Mouse (Mus musculus) C2C12 (cell line): Measurements from ENCODE around the gene Slc28a2. TPM values are rescaled to one million over a fixed set of nuclear protein-coding genes. Genes with fewer than 3 reads are reported as not detected.
"Not testable (repeated sequence)": the region's sequence is repeated elsewhere in the genome, so short reads cannot be mapped to it uniquely, and the experiment has no call there.

ENCODE experiments used
- H3K27me3 ChIP-seq: one replicate; pipeline ENCODE4 v1.6.1; 2011; ENCODE audit not compliant: control insufficient read depth, insufficient read depth, insufficient read length
- H3K36me3 ChIP-seq: one replicate; pipeline ENCODE4 v1.6.1; 2011; ENCODE audit not compliant: control insufficient read depth, insufficient read depth
- H3K4me3 ChIP-seq: one replicate; pipeline ENCODE4 v1.5.1; 2011; ENCODE audit warnings: mild to moderate bottlenecking, control low read depth; ENCODE audit not compliant: poor library complexity, insufficient read depth, severe bottlenecking
- H3K79me2 ChIP-seq: one replicate; pipeline ENCODE4 v1.6.1; 2011; ENCODE audit not compliant: control insufficient read depth, insufficient read depth
- H3K79me3 ChIP-seq: one replicate; pipeline ENCODE4 v1.6.1; 2011; ENCODE audit warnings: low read depth, control low read depth
- H3ac ChIP-seq: one replicate; pipeline ENCODE3; 2011; ENCODE audit warnings: low read depth; ENCODE audit not compliant: control insufficient read depth, insufficient read length
- CEBPB ChIP-seq: IDR thresholded peaks from one replicate; pipeline ENCODE4 v1.6.1; 2011; ENCODE audit warnings: low read depth, mild to moderate bottlenecking, control low read depth, moderate library complexity
- CTCF ChIP-seq: IDR thresholded peaks from one replicate; pipeline ENCODE4 v1.5.1; 2011; ENCODE audit not compliant: control insufficient read depth, insufficient read depth, insufficient read length
- FOSL1 ChIP-seq: IDR thresholded peaks from one replicate; pipeline ENCODE4 v1.8.0; 2011; ENCODE audit warnings: mild to moderate bottlenecking, low read length; ENCODE audit not compliant: poor library complexity, insufficient read depth, severe bottlenecking
- MAX ChIP-seq: IDR thresholded peaks from one replicate; pipeline ENCODE4 v1.6.1; 2011; ENCODE audit warnings: mild to moderate bottlenecking, control low read depth
- MYOD1 ChIP-seq: IDR thresholded peaks from one replicate; pipeline ENCODE4 v1.6.1; 2011; ENCODE audit warnings: low read depth; ENCODE audit not compliant: control insufficient read depth, insufficient read length
- MYOG ChIP-seq: IDR thresholded peaks from one replicate; pipeline ENCODE4 v1.6.1; 2011; ENCODE audit not compliant: control insufficient read depth, insufficient read length; ENCODE audit errors: extremely low read depth
- USF1 ChIP-seq: IDR thresholded peaks from one replicate; pipeline ENCODE4 v1.6.1; 2011; ENCODE audit warnings: low read depth, mild to moderate bottlenecking, control low read depth, moderate library complexity
- long read RNA-seq, 2 experiments: library from polyadenylated mRNA; unstranded; transcript quantifications; one replicate each; pipeline ENCODE4 v2.0.0; 2019 to 2020
- polyA plus RNA-seq: library from polyadenylated mRNA; unstranded; fragments of >200 nt; fragmentation: generic; extraction: Trizol; gene quantifications from one replicate; pipeline ENCODE4 v1.2.1, GENCODE M21; 2012; ENCODE audit warnings: missing spikeins

Gene Slc28a2
- polyA plus RNA-seq: 0.01 TPM
- long read RNA-seq, experiment 1: 0 reads
- long read RNA-seq, experiment 2: 0 reads

DNA sequence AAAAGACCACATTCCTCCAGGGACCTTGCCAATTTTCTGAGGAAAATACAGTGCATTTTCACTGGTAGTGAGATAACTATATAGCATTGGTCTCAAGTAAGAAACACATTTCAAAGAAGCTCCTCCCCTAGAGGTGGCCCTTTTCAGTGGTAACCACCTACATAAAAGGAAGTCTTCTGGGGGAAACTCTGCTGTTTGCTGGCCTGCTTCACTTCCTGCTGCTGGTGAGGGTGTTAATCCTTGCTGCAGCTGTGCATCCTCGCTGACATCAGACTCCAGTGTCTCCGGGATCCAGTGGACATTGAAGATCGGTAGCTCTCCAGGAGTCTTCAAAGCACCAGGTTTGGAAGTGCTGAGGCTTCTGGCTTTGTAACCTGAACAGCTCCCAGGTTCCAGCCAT is at the start of gene Slc28a2:
Gene Slc28a2 (plus strand): TSS at position 278 of the 400 bp plus-strand sequence.
- not testable (repeated sequence) for H3K4me3 ChIP-seq, H3K36me3 ChIP-seq

DNA sequence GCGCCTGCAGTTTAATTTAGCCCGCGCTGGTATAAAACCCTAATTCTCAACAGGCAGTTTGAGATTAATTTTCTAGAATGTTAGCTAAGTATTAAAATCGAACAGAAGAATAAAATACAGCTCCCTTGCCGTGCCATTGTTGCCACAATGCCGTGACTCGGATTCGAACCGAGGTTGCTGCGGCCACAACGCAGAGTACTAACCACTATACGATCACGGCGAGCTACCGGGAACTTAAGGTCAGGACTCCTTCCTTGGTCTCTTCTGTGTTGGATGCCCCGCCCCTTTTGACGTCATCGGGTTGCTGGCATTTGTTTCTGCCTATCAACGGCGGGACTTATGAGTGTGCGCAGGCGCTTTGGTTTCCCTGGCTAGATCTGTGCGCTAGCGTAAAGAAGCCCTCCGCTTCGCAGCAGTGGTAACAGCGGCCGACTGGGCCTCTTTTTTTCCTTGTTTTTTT is 49.0 kb upstream of the Slc28a2 start:
- H3K36me3 ChIP-seq: no peaks in the 10 kb centered on the region
- TF ChIP-seq FOSL1 (no peak), MYOG (no peak), USF1 (no peak), CEBPB (no peak), MYOD1 (peak; percentile 64), CTCF (no peak), MAX (no peak)
- H3K79me3 ChIP-seq: no peaks in the 10 kb centered on the region
- H3K27me3 ChIP-seq: no peaks in the 10 kb centered on the region
- peak overlapping the region; percentile 70 for H3ac ChIP-seq
- no peaks in the 10 kb centered on the region for H3K79me2 ChIP-seq
- peak overlapping the region; percentile 84 for H3K4me3 ChIP-seq

More for the DNA sequence above, at the start of gene Slc28a2:
- not testable (repeated sequence) for H3K79me2 ChIP-seq, H3K79me3 ChIP-seq, H3K27me3 ChIP-seq, H3ac ChIP-seq

DNA sequence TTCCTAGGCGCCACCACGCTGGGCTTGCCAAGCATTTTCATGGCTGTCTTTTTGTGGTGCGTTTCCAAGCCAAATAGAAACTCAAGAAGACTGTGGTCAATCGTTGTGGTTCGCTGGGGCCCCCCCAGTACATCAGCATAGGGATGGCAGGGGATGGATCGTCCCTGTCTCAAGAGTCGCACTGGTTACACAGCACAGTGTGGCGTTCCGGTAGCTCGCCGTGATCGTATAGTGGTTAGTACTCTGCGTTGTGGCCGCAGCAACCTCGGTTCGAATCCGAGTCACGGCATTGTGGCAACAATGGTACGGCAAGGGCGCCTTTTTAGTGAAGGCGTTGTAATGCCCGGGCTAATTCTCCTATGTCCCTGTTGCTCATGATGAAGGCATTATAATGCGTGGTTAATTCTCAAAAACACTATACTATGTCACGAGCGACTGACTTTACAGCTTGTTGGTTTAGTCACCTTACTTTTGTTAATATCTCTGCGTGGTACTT is 48.5 kb upstream of the Slc28a2 start:
- H3K27me3 ChIP-seq: no peaks in the 10 kb centered on the region
- H3K79me2 ChIP-seq: no peaks in the 10 kb centered on the region
- no peak for TF ChIP-seq CEBPB
- peak; percentile 52 for TF ChIP-seq MAX
- TF ChIP-seq USF1: no peak
- no peak for TF ChIP-seq CTCF
- peak overlapping the region; percentile 84 for H3K4me3 ChIP-seq
- H3K79me3 ChIP-seq: no peaks in the 10 kb centered on the region
- peak overlapping the region; percentile 70 for H3ac ChIP-seq
- H3K36me3 ChIP-seq: no peaks in the 10 kb centered on the region

DNA sequence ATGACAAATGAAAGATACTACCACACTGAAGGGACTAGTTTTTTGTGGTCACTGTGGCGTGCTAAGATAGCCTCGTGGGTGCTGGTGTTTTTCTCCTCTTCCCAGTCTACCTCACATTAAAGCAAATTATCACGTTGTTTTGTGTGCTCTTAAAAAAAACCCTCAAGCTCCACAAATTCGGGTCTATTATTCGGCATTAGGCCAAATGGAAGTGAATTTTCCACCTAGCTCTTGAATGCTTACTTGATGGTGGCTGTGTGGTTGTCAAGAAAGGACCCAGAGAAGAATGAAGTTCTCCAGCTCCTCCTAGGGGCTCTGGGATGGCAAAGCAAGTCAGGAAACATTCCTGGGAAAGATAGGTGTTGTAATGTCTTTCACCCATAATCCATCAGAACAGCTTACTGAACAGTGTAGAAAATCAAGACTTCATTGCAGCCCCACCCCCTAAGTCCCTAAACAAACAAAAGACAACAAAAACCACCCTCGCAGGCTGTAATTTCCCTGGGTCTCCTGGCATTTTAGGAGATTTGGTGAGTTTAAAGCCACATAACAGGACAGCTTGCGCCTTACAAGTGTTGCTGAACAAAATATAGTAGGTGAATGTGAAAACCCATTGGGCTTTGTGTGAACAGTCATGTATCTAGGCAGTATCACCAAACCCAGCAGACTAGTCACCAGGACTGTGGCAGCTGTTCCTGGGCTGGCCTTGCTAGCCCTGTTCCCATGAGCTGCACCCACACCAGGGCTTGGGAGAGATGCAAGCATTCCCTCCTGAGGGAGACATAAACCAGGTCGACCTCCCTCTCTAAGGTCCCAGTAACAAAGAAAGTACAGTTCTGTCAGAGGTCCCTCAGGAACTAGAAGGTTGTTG is 47.6 kb upstream of the Slc28a2 start:
- Histone ChIP-seq H3K27me3 (no peaks in the 10 kb centered on the region), H3ac (peak overlapping the region; percentile 24), H3K4me3 (peak overlapping the region; percentile 84), H3K79me3 (no peaks in the 10 kb centered on the region), H3K36me3 (no peaks in the 10 kb centered on the region), H3K79me2 (no peaks in the 10 kb centered on the region)
- TF ChIP-seq CEBPB: no peak
- TF ChIP-seq CTCF: no peak
- no peak for TF ChIP-seq MYOD1
- no peak for TF ChIP-seq USF1
- TF ChIP-seq MAX: no peak
- no peak for TF ChIP-seq MYOG
- no peak for TF ChIP-seq FOSL1

DNA sequence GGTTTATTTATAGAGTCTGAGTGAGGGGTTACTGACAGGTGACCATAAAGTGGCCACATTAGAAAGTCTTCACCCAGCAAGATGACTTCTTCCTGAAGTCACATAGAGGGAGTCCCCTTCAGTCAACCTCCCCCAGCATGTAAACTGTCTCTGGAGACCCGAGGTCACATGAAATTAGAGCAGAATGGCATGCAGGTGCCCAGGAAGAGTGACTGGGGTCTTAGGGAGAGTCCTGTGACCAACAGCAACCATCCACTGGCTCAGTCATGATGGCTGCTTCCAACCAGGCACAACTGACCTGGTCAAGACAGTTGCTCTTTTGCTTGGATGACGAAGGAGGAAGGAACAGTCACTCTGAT is 47.0 kb upstream of the Slc28a2 start:
- Histone ChIP-seq H3K36me3 (no peaks in the 10 kb centered on the region), H3K79me3 (no peaks in the 10 kb centered on the region), H3K79me2 (no peaks in the 10 kb centered on the region), H3ac (no peak overlapping the region), H3K4me3 (no peak overlapping the region), H3K27me3 (no peaks in the 10 kb centered on the region)
- TF ChIP-seq MYOD1: no peak

DNA sequence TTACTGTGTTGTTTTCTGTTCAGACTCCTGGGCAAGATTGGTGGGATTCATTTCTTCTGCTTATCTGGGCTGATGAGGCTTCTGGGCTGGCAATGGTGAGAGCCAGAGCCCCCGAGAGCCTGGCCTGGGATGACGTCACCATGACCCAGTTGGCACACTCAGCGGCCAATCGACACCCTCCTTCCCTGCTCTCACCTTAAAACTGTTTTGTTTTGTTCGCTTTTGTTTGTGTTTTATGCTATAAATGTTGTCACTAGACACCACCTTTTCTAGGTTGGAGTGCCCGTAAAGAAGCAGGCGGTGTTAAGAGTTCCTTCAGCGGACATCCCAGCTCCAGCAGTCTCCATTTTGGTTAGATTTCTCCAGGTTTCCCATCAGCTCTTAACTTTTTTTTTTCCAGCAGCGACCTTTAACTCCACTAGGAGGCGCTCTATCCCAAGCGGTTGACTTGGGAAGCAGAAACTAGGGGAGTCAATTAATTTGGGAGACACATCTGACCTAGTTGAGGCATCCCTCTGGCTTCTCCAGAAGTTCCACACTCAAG is 45.4 kb upstream of the Slc28a2 start:
- no peak overlapping the region for H3ac ChIP-seq
- no peak overlapping the region for H3K4me3 ChIP-seq
- no peaks in the 10 kb centered on the region for H3K79me3 ChIP-seq
- H3K79me2 ChIP-seq: no peaks in the 10 kb centered on the region
- no peak for TF ChIP-seq MYOG
- TF ChIP-seq FOSL1: no peak
- no peak for TF ChIP-seq USF1
- no peak for TF ChIP-seq MYOD1
- no peak for TF ChIP-seq CTCF
- TF ChIP-seq CEBPB: no peak
- TF ChIP-seq MAX: no peak
- no peaks in the 10 kb centered on the region for H3K36me3 ChIP-seq
- H3K27me3 ChIP-seq: no peaks in the 10 kb centered on the region
